Mouse (Mus musculus) hindbrain, embryonic 15.5 days (tissue): ENCODE measurements at regions not wholly inside any gene's neighbourhood (a gene's known extent, or its start where the extent isn't known, plus 50 kb on each side); places are given as distances from the start of the nearest gene placed in this dataset.

Experiments
- ATAC-seq: fragments of 200-750 bp; cut with Nextera tagmentation; 2 replicates; pipeline ENCODE4 v1.8.0; 2017; ENCODE audit warnings: low read depth, moderate number of reproducible peaks, moderate TSS enrichment; ENCODE audit not compliant: low FRiP score
- H3K27ac ChIP-seq: fragments of 300-500 bp; sonication (generic); replicated peaks from 2 replicates; pipeline ENCODE4 v1.5.1; 2015; ENCODE audit warnings: mild to moderate bottlenecking, inconsistent platforms
- H3K27me3 ChIP-seq: fragments of 300-500 bp; sonication (generic); 2 replicates; pipeline ENCODE4 v1.6.1; 2015; ENCODE audit warnings: control low read depth, inconsistent platforms
- H3K36me3 ChIP-seq: fragments of 300-500 bp; sonication (generic); 2 replicates; pipeline ENCODE4 v1.6.1; 2015; ENCODE audit warnings: control low read depth, inconsistent platforms
- H3K4me1 ChIP-seq: fragments of 300-500 bp; sonication (generic); replicated peaks from 2 replicates; pipeline ENCODE4 v1.6.1; 2015; ENCODE audit warnings: control low read depth, inconsistent platforms
- H3K4me2 ChIP-seq: fragments of 300-500 bp; sonication (generic); 2 replicates; pipeline ENCODE4 v1.6.1; 2015; ENCODE audit warnings: moderate library complexity, mild to moderate bottlenecking, inconsistent platforms
- H3K4me3 ChIP-seq: fragments of 300-500 bp; sonication (generic); 2 replicates; pipeline ENCODE4 v1.5.1; 2015; ENCODE audit warnings: mild to moderate bottlenecking, inconsistent platforms
- H3K9ac ChIP-seq: fragments of 300-500 bp; sonication (generic); 2 replicates; pipeline ENCODE4 v1.6.1; 2015; ENCODE audit warnings: inconsistent platforms
- H3K9me3 ChIP-seq: fragments of 300-500 bp; sonication (generic); 2 replicates; pipeline ENCODE4 v1.6.1; 2016; ENCODE audit warnings: control low read depth, inconsistent platforms
- WGBS: fragments of 180-500 bp; shearing (Covaris S2); methylation state at CpG from one replicate; pipeline ENCODE4 v1.1.7; 2015; 5-methylcytosine and 5-hydroxymethylcytosine counted together

- H3K4me3 ChIP-seq: no peak overlapping the region
- ATAC-seq: no peak
- no peaks in the 10 kb centered on the region for H3K27me3 ChIP-seq
- H3K4me2 ChIP-seq: no peak overlapping the region
- H3K4me1 ChIP-seq: no peaks in the 10 kb centered on the region
- no peak overlapping the region for H3K9ac ChIP-seq
- no peaks in the 10 kb centered on the region for H3K9me3 ChIP-seq
- H3K27ac ChIP-seq: no peak overlapping the region
- no peaks in the 10 kb centered on the region for H3K36me3 ChIP-seq
- 92% methylated on average over 14 of the region's 14 CpGs for WGBS
Measured at GRCm38 (mm10) chr2:169049947-169050346, 94.6 kb upstream of the Zfp64 start.

- Histone ChIP-seq H3K4me3 (no peak overlapping the region), H3K36me3 (no peaks in the 10 kb centered on the region), H3K4me1 (no peaks in the 10 kb centered on the region), H3K27ac (no peak overlapping the region), H3K9me3 (no peaks in the 10 kb centered on the region), H3K9ac (no peak overlapping the region), H3K27me3 (no peaks in the 10 kb centered on the region), H3K4me2 (no peak overlapping the region)
- ATAC-seq: no peak
- WGBS: 96% methylated on average over 2 of the region's 2 CpGs
Measured at GRCm38 (mm10) chr2:169041748-169042147, 86.4 kb upstream of the Zfp64 start.

GRCm38 (mm10) chr2:169037975-169038374 is 82.6 kb upstream of the Zfp64 start:
- Histone ChIP-seq H3K27ac (peak overlapping the region; percentile 47; the same call in 1 of the 2 replicates), H3K9me3 (no peaks in the 10 kb centered on the region), H3K4me1 (no peaks in the 10 kb centered on the region), H3K27me3 (no peaks in the 10 kb centered on the region), H3K36me3 (no peaks in the 10 kb centered on the region), H3K9ac (no peak overlapping the region), H3K4me2 (peak overlapping the region; percentile 5; the same call in 1 of the 2 replicates), H3K4me3 (no peak overlapping the region)
- 30% methylated on average over 11 of the region's 11 CpGs for WGBS
- ATAC-seq: no peak

GRCm38 (mm10) chr2:169037519-169037918 is 82.1 kb upstream of the Zfp64 start:
- WGBS: 48% methylated on average over 9 of the region's 9 CpGs
- Histone ChIP-seq H3K36me3 (no peaks in the 10 kb centered on the region), H3K9ac (no peak overlapping the region), H3K4me2 (peak overlapping the region; percentile 5; the same call in 1 of the 2 replicates), H3K27ac (peak overlapping the region; percentile 47; the same call in 1 of the 2 replicates), H3K27me3 (no peaks in the 10 kb centered on the region), H3K9me3 (no peaks in the 10 kb centered on the region), H3K4me3 (no peak overlapping the region), H3K4me1 (no peaks in the 10 kb centered on the region)
- ATAC-seq: no peak

- Histone ChIP-seq H3K4me3 (no peak overlapping the region), H3K27me3 (no peaks in the 10 kb centered on the region), H3K9me3 (no peaks in the 10 kb centered on the region), H3K9ac (no peak overlapping the region), H3K36me3 (no peaks in the 10 kb centered on the region), H3K27ac (no peak overlapping the region), H3K4me1 (no peaks in the 10 kb centered on the region), H3K4me2 (no peak overlapping the region)
- 29% methylated on average over 3 of the region's 3 CpGs for WGBS
- ATAC-seq: no peak
Measured at GRCm38 (mm10) chr2:169035315-169035714, 79.9 kb upstream of the Zfp64 start.

GRCm38 (mm10) chr2:169033997-169034396 is 78.6 kb upstream of the Zfp64 start:
- ATAC-seq: no peak
- no peaks in the 10 kb centered on the region for H3K27me3 ChIP-seq
- no peaks in the 10 kb centered on the region for H3K36me3 ChIP-seq
- no peak overlapping the region for H3K4me2 ChIP-seq
- no peak overlapping the region for H3K9ac ChIP-seq
- 63% methylated on average over 18 of the region's 18 CpGs for WGBS
- no peak overlapping the region for H3K27ac ChIP-seq
- H3K9me3 ChIP-seq: no peaks in the 10 kb centered on the region
- H3K4me3 ChIP-seq: no peak overlapping the region
- H3K4me1 ChIP-seq: no peaks in the 10 kb centered on the region

- WGBS: 54% methylated on average over 3 of the region's 3 CpGs
- Histone ChIP-seq H3K36me3 (no peaks in the 10 kb centered on the region), H3K27ac (no peak overlapping the region), H3K9me3 (no peaks in the 10 kb centered on the region), H3K4me1 (no peaks in the 10 kb centered on the region), H3K9ac (no peak overlapping the region), H3K27me3 (no peaks in the 10 kb centered on the region), H3K4me3 (no peak overlapping the region), H3K4me2 (no peak overlapping the region)
- no peak for ATAC-seq
Measured at GRCm38 (mm10) chr2:169033181-169033580, 77.8 kb upstream of the Zfp64 start.

- no peaks in the 10 kb centered on the region for H3K4me1 ChIP-seq
- no peak overlapping the region for H3K9ac ChIP-seq
- ATAC-seq: no peak
- 75% methylated on average over 9 of the region's 9 CpGs for WGBS
- H3K27ac ChIP-seq: no peak overlapping the region
- H3K4me2 ChIP-seq: no peak overlapping the region
- H3K36me3 ChIP-seq: no peaks in the 10 kb centered on the region
- no peak overlapping the region for H3K4me3 ChIP-seq
- H3K27me3 ChIP-seq: no peaks in the 10 kb centered on the region
- no peaks in the 10 kb centered on the region for H3K9me3 ChIP-seq
Measured at GRCm38 (mm10) chr2:169028531-169029114, 73.2 kb upstream of the Zfp64 start.

- Histone ChIP-seq H3K4me1 (no peaks in the 10 kb centered on the region), H3K36me3 (no peaks in the 10 kb centered on the region), H3K4me3 (no peak overlapping the region), H3K9me3 (no peaks in the 10 kb centered on the region), H3K27ac (no peak overlapping the region), H3K27me3 (no peaks in the 10 kb centered on the region), H3K4me2 (no peak overlapping the region), H3K9ac (no peak overlapping the region)
- WGBS: 81% methylated on average over 3 of the region's 3 CpGs
- no peak for ATAC-seq
Measured at GRCm38 (mm10) chr2:169019037-169019436, 63.6 kb upstream of the Zfp64 start.

- Histone ChIP-seq H3K9ac (no peak overlapping the region), H3K4me2 (no peak overlapping the region), H3K27ac (0 out of 2 replicates have a peak overlapping the region, but pooled peaks have one; percentile 10), H3K27me3 (no peaks in the 10 kb centered on the region), H3K4me1 (peaks cover 16% of the 10 kb centered on the region), H3K9me3 (no peaks in the 10 kb centered on the region), H3K4me3 (no peak overlapping the region), H3K36me3 (no peaks in the 10 kb centered on the region)
- no peak for ATAC-seq
- 26% methylated on average over 9 of the region's 9 CpGs for WGBS
Measured at GRCm38 (mm10) chr2:169010271-169010670, 54.9 kb upstream of the Zfp64 start.

GRCm38 (mm10) chr2:169008756-169009155 is 53.4 kb upstream of the Zfp64 start:
- peak; percentile 79 for ATAC-seq
- 60% methylated on average over 20 of the region's 20 CpGs for WGBS
- Histone ChIP-seq H3K4me1 (peaks cover 16% of the 10 kb centered on the region), H3K36me3 (no peaks in the 10 kb centered on the region), H3K4me3 (no peak overlapping the region), H3K4me2 (peak overlapping the region; percentile 12; the same call in 1 of the 2 replicates), H3K27ac (peak overlapping the region; percentile 2; the same call in 1 of the 2 replicates), H3K27me3 (no peaks in the 10 kb centered on the region), H3K9me3 (no peaks in the 10 kb centered on the region), H3K9ac (no peak overlapping the region)

GRCm38 (mm10) chr2:169008333-169008732 is 52.9 kb upstream of the Zfp64 start:
- no peaks in the 10 kb centered on the region for H3K36me3 ChIP-seq
- peak overlapping the region; percentile 12; the same call in 1 of the 2 replicates for H3K4me2 ChIP-seq
- H3K27ac ChIP-seq: peak overlapping the region; percentile 2; the same call in 1 of the 2 replicates
- no peaks in the 10 kb centered on the region for H3K9me3 ChIP-seq
- ATAC-seq: no peak
- WGBS: 49% methylated on average over 9 of the region's 9 CpGs
- no peak overlapping the region for H3K4me3 ChIP-seq
- peaks cover 16% of the 10 kb centered on the region for H3K4me1 ChIP-seq
- no peaks in the 10 kb centered on the region for H3K27me3 ChIP-seq
- no peak overlapping the region for H3K9ac ChIP-seq

- no peak overlapping the region for H3K27ac ChIP-seq
- no peak overlapping the region for H3K9ac ChIP-seq
- H3K27me3 ChIP-seq: no peaks in the 10 kb centered on the region
- no peaks in the 10 kb centered on the region for H3K36me3 ChIP-seq
- 85% methylated on average over 10 of the region's 10 CpGs for WGBS
- H3K9me3 ChIP-seq: no peaks in the 10 kb centered on the region
- H3K4me2 ChIP-seq: no peak overlapping the region
- peaks cover 16% of the 10 kb centered on the region for H3K4me1 ChIP-seq
- no peak overlapping the region for H3K4me3 ChIP-seq
- no peak for ATAC-seq
Measured at GRCm38 (mm10) chr2:169006549-169006948, 51.2 kb upstream of the Zfp64 start.
